Mouse (Mus musculus) bone marrow, adult 2 months (tissue): ENCODE results near the gene Sema3f.

Experiments
- CTCF ChIP-seq: fragments of 200-500 bp; IDR thresholded peaks from 2 replicates; pipeline ENCODE4 v1.5.1; 2011; ENCODE audit warnings: low read length, control low read depth; ENCODE audit not compliant: control insufficient read depth, insufficient read depth
- POLR2A ChIP-seq: fragments of 200-500 bp; IDR thresholded peaks from 2 replicates; pipeline ENCODE4 v1.6.1; 2011; ENCODE audit warnings: low read depth, mild to moderate bottlenecking, control low read depth, low read length, borderline replicate concordance; ENCODE audit not compliant: control insufficient read depth

DNA sequence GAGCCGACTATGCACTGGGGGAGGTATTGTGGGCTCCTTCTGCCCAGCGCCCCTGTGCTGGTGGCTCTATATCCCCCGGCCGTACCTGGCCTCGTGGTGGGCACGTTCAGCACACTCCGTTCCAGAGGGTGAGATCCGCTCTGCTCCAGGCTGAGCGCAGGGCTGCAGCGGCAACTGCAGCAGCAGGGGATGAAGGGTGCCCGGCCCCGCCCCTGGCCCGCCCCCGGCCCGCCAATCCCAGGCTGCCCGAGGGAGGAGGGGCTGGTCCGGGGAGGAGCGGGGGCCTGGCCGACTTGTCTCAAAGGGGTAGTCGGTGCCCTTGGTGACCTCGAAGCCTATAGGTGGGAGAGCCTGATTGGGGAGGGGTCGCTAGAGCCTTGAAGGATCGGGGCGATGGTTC lies 43.1 kb downstream of the Sema3f start:
- TF ChIP-seq CTCF, result no peak
- no peak for TF ChIP-seq POLR2A
